Mouse (Mus musculus) kidney, adult 2 months (tissue): ENCODE results near the gene Gm49369.

ENCODE experiments used
- CTCF ChIP-seq: fragments of 200-500 bp; conservative IDR thresholded peaks from 2 replicates; pipeline ENCODE4 v1.5.1; 2011; ENCODE audit warnings: low read depth, mild to moderate bottlenecking, control low read depth, low read length, moderate library complexity, mixed read lengths; ENCODE audit not compliant: insufficient read depth, insufficient read length
- POLR2A ChIP-seq: fragments of 200-500 bp; IDR thresholded peaks from one replicate; pipeline ENCODE4 v1.6.1; 2011; ENCODE audit warnings: low read depth, low read length, control low read depth

GRCm38 (mm10) chr7:142341564-142342246 is 40.8 kb downstream of the Gm49369 start:
- TF ChIP-seq CTCF (no peak), POLR2A (no peak)
